Mouse (Mus musculus) lung, embryonic 14.5 days (tissue): ENCODE results near the gene Ak3. TPM values are rescaled to one million over a fixed set of nuclear protein-coding genes. Genes with fewer than 3 reads are reported as not detected.
A peak's percentile ranks its signal among the peaks of the same experiment; 100 is the strongest.

Source experiments
- ATAC-seq: fragments of 200-750 bp; cut with Nextera tagmentation; 2 replicates; pipeline ENCODE4 v1.8.0; 2017; ENCODE audit warnings: mild to moderate bottlenecking, moderate TSS enrichment, moderate library complexity; ENCODE audit not compliant: insufficient read depth
- DNase-seq: peaks from one replicate; pipeline ENCODE4 v3.0.0-alpha.2; 2015
- H3K27ac ChIP-seq: fragments of 300-500 bp; sonication (generic); 2 replicates; pipeline ENCODE4 v1.5.1; 2014; ENCODE audit warnings: low read depth, mild to moderate bottlenecking, moderate library complexity
- H3K27me3 ChIP-seq: fragments of 300-500 bp; sonication (generic); 2 replicates; pipeline ENCODE4 v1.6.1; 2014; ENCODE audit warnings: low read length, control low read depth; ENCODE audit not compliant: insufficient read depth
- H3K36me3 ChIP-seq: fragments of 300-500 bp; sonication (generic); 2 replicates; pipeline ENCODE4 v1.6.1; 2014; ENCODE audit warnings: control low read depth; ENCODE audit not compliant: insufficient read depth
- H3K4me1 ChIP-seq: fragments of 300-500 bp; sonication (generic); 2 replicates; pipeline ENCODE4 v1.6.1; 2014; ENCODE audit warnings: antibody characterized with exemption, control low read depth; ENCODE audit not compliant: insufficient read depth
- H3K4me2 ChIP-seq: fragments of 300-500 bp; sonication (generic); 2 replicates; pipeline ENCODE4 v1.6.1; 2014; ENCODE audit warnings: mild to moderate bottlenecking
- H3K4me3 ChIP-seq: fragments of 300-500 bp; sonication (generic); 2 replicates; pipeline ENCODE4 v1.5.1; 2014; ENCODE audit warnings: low read depth, low read length
- H3K9ac ChIP-seq: fragments of 300-500 bp; sonication (generic); 2 replicates; pipeline ENCODE4 v1.6.1; 2014
- H3K9me3 ChIP-seq: fragments of 300-500 bp; sonication (generic); 2 replicates; pipeline ENCODE4 v1.6.1; 2016; ENCODE audit warnings: low read depth, low read length, control low read depth
- CTCF ChIP-seq: IDR thresholded peaks from 2 replicates; pipeline ENCODE4 v1.5.1; 2016; ENCODE audit warnings: antibody characterized with exemption, low read depth
- WGBS: fragments of 180-500 bp; shearing (Covaris S2); extraction: QIAGEN DNeasy Blood & Tissue Kit; methylation state at CpG from one replicate; pipeline ENCODE4 v1.1.7; 2014; 5-methylcytosine and 5-hydroxymethylcytosine counted together
- polyA plus RNA-seq: library from polyadenylated mRNA; unstranded; fragments of >200 nt; fragmentation: Nextera tagmentation; extraction: Ambion mirVana; gene quantifications from 2 replicates; pipeline ENCODE4 v1.2.1, GENCODE M21; 2014

Ak3 gene
- polyA plus RNA-seq, 1 experiment from 2014 or later = 67.1 TPM

- DNase-seq (no peak), ATAC-seq (no peak)
- no peaks in the 10 kb centered on the region; the same call in 1 of the 2 replicates for H3K9me3 ChIP-seq
- peaks cover 7% of the 10 kb centered on the region for H3K4me1 ChIP-seq
- no peak overlapping the region for H3K4me2 ChIP-seq
- no peak for TF ChIP-seq CTCF
- H3K4me3 ChIP-seq = no peak overlapping the region
- H3K27ac ChIP-seq = no peak overlapping the region
- WGBS = 77% methylated on average over 7 of the region's 7 CpGs
- peaks cover 50% of the 10 kb centered on the region for H3K36me3 ChIP-seq
- H3K27me3 ChIP-seq = no peaks in the 10 kb centered on the region
- H3K9ac ChIP-seq = no peak overlapping the region
These were observed 52.9 kb downstream of the Ak3 start for GRCm38 (mm10) chr19:28994870-28995269.

- ATAC-seq = no peak
- Histone ChIP-seq H3K4me2 (peak overlapping the region; percentile 79), H3K36me3 (peaks cover 32% of the 10 kb centered on the region; the same call in 1 of the 2 replicates), H3K4me1 (peaks cover 7% of the 10 kb centered on the region), H3K9ac (peak overlapping the region; percentile 90), H3K27ac (no peak overlapping the region), H3K9me3 (no peaks in the 10 kb centered on the region; the same call in 1 of the 2 replicates), H3K27me3 (no peaks in the 10 kb centered on the region), H3K4me3 (peak overlapping the region; percentile 73)
- TF ChIP-seq CTCF = no peak
- DNase-seq = no peak
- 68% methylated on average over 5 of the region's 5 CpGs for WGBS
These were observed 56.4 kb downstream of the Ak3 start for GRCm38 (mm10) chr19:28991391-28991790.

- H3K36me3 ChIP-seq = peaks cover 26% of the 10 kb centered on the region; the same call in 1 of the 2 replicates
- H3K27me3 ChIP-seq = no peaks in the 10 kb centered on the region
- peak; percentile 47 for ATAC-seq
- peak; percentile 51 for DNase-seq
- peak overlapping the region; percentile 73 for H3K4me3 ChIP-seq
- H3K9ac ChIP-seq = peak overlapping the region; percentile 90
- 1% methylated on average over 41 of the region's 41 CpGs for WGBS
- peak overlapping the region; percentile 89 for H3K27ac ChIP-seq
- H3K4me1 ChIP-seq = peaks cover 7% of the 10 kb centered on the region
- H3K9me3 ChIP-seq = no peaks in the 10 kb centered on the region; the same call in 1 of the 2 replicates
- TF ChIP-seq CTCF = no peak
- H3K4me2 ChIP-seq = peak overlapping the region; percentile 79
These were observed 57.1 kb downstream of the Ak3 start for GRCm38 (mm10) chr19:28990590-28991221.

GRCm38 (mm10) chr19:28990194-28990589 lies 57.6 kb downstream of the Ak3 start, which contains the start of gene Cdc37l1:
Gene Cdc37l1 (plus strand): TSS chr19:28990352.
- ATAC-seq (peak; percentile 99), DNase-seq (peak; percentile 99)
- H3K4me3 ChIP-seq = peak within 1 kb of the TSS; percentile 73
- no peaks in the 10 kb centered on the region; the same call in 1 of the 2 replicates for H3K9me3 ChIP-seq
- no peaks in the 10 kb centered on the region for H3K27me3 ChIP-seq
- TF ChIP-seq CTCF = no peak
- peaks cover 7% of the 10 kb centered on the region for H3K4me1 ChIP-seq
- H3K4me2 ChIP-seq = peak within 1 kb of the TSS; percentile 79
- peak within 1 kb of the TSS; percentile 90 for H3K9ac ChIP-seq
- H3K36me3 ChIP-seq = peaks cover 21% of the 10 kb centered on the region; the same call in 1 of the 2 replicates
- WGBS = under 1% methylated on average over 37 of the region's 37 CpGs
- peak within 1 kb of the TSS; percentile 89 for H3K27ac ChIP-seq

- H3K27ac ChIP-seq = peak overlapping the region; percentile 65; the same call in 1 of the 2 replicates
- WGBS = 36% methylated on average over 8 of the region's 8 CpGs
These were observed 58.2 kb downstream of the Ak3 start for GRCm38 (mm10) chr19:28989515-28989914.

GRCm38 (mm10) chr19:28982617-28983016 lies 65.1 kb downstream of the Ak3 start:
- Histone ChIP-seq H3K27ac (no peak overlapping the region), H3K4me1 (no peaks in the 10 kb centered on the region), H3K9ac (no peak overlapping the region), H3K9me3 (no peaks in the 10 kb centered on the region), H3K4me3 (no peak overlapping the region), H3K36me3 (no peaks in the 10 kb centered on the region), H3K4me2 (no peak overlapping the region), H3K27me3 (no peaks in the 10 kb centered on the region)
- DNase-seq (no peak), ATAC-seq (no peak)
- no peak for TF ChIP-seq CTCF
- WGBS = 63% methylated on average over 7 of the region's 7 CpGs

More at GRCm38 (mm10) chr19:28989515-28989914, 58.2 kb downstream of the Ak3 start:
- DNase-seq (no peak), ATAC-seq (no peak)
- H3K4me2 ChIP-seq = peak overlapping the region; percentile 79
- peak overlapping the region; percentile 73 for H3K4me3 ChIP-seq
- peaks cover 7% of the 10 kb centered on the region for H3K4me1 ChIP-seq
- H3K9ac ChIP-seq = peak overlapping the region; percentile 90
- H3K27me3 ChIP-seq = no peaks in the 10 kb centered on the region
- TF ChIP-seq CTCF = no peak
- H3K36me3 ChIP-seq = peaks cover 14% of the 10 kb centered on the region; the same call in 1 of the 2 replicates
- H3K9me3 ChIP-seq = no peaks in the 10 kb centered on the region; the same call in 1 of the 2 replicates
